10 mouse cellular contexts compared by ENCODE assay signal in genomic region chr6:116385194-116386044, GRCm38 (mm10). TPM values are rescaled to one million over a fixed set of nuclear protein-coding genes. Genes with fewer than 3 reads are reported as not detected.
DNase-seq lines count a peak whose midpoint lies in the region; ATAC-seq and TF ChIP-seq lines count a peak whose summit lies in the region.
"Had no signal": no experiment of that assay in that cellular context is flagged by ENCODE, and none has a peak within 500 bp of the region (broad histone marks: within the 10 kb centered on the region; RNA-seq: fewer than 3 reads in every experiment).

No protein-coding gene starts in this region.

- no peak for TF ChIP-seq CTCF in midbrain, postnatal 0 days (IDR thresholded peaks at IDR 0.05)

- no peaks in the 10 kb centered on the region for H3K9me3 ChIP-seq in kidney, embryonic 16.5 days (ENCODE audit: low read length)
- no peaks in the 10 kb centered on the region for H3K9me3 ChIP-seq in midbrain, postnatal 0 days (ENCODE audit: low read length)
- H3K9me3 ChIP-seq: megakaryocyte, embryonic 14.5 days had no signal

- H3K36me3 ChIP-seq in kidney, embryonic 16.5 days (ENCODE audit: insufficient read depth, low read length) = no peaks in the 10 kb centered on the region
- H3K36me3 ChIP-seq in midbrain, postnatal 0 days (ENCODE audit: insufficient read depth, low read length) = no peaks in the 10 kb centered on the region

- peaks cover 38% of the 10 kb centered on the region for H3K4me1 ChIP-seq in kidney, embryonic 16.5 days (ENCODE audit: insufficient read depth, low read length)
- peaks cover 10% of the 10 kb centered on the region; the same call in 1 of the 2 replicates for H3K4me1 ChIP-seq in midbrain, postnatal 0 days (ENCODE audit: insufficient read depth, low read length)

- H3K4me3 ChIP-seq in kidney, embryonic 16.5 days (ENCODE audit: low read length) = peak overlapping the region; percentile 0; the same call in 1 of the 2 replicates
- no peak overlapping the region for H3K4me3 ChIP-seq in midbrain, postnatal 0 days (ENCODE audit: low read depth, low read length)
- H3K4me3 ChIP-seq: megakaryocyte, embryonic 14.5 days had no signal

- no peak overlapping the region for H3K9ac ChIP-seq in kidney, embryonic 16.5 days (replicated peaks; ENCODE audit: low read length)
- H3K9ac ChIP-seq in midbrain, postnatal 0 days (replicated peaks; ENCODE audit: low read length, poor library complexity, severe bottlenecking) = no peak overlapping the region

- peak; percentile 90 for ATAC-seq in kidney, embryonic 16.5 days (ENCODE audit: low FRiP score, low TSS enrichment)
- no peak for ATAC-seq in midbrain, postnatal 0 days (ENCODE audit: low FRiP score)
- ATAC-seq in erythroblast, adult 5-6 weeks (replicated peaks; ENCODE audit: low FRiP score, poor library complexity, severe bottlenecking) = no peak

- peak; percentile 28 for DNase-seq in kidney, adult 11 months
- no peak for DNase-seq in kidney, postnatal 25 days
- peak; percentile 1 for DNase-seq in forelimb bud, embryonic 11.5 days (ENCODE audit: low read depth, low spot score)
- no peak for DNase-seq in midbrain, postnatal 0 days (ENCODE audit: low spot score)
- DNase-seq in left cerebral cortex, adult 9 months (ENCODE audit: low spot score in 2 of 2) = no peak
- no peak for DNase-seq in urinary bladder, postnatal 10 days (ENCODE audit: low spot score)
- DNase-seq: cerebellum, adult 8-10 months had no signal

- peak overlapping the region; percentile 89 for H3K27ac ChIP-seq in kidney, embryonic 16.5 days (ENCODE audit: low read length)
- peak overlapping the region; percentile 4; the same call in 1 of the 2 replicates for H3K27ac ChIP-seq in midbrain, postnatal 0 days (ENCODE audit: low read depth, low read length)

- WGBS in kidney, embryonic 16.5 days = 12% methylated on average over 5 of the region's 5 CpGs
- 12% methylated on average over 5 of the region's 5 CpGs for WGBS in midbrain, postnatal 0 days

- peak overlapping the region; percentile 47 for H3K4me2 ChIP-seq in kidney, embryonic 16.5 days (replicated peaks; ENCODE audit: low read depth, low read length)
- H3K4me2 ChIP-seq in midbrain, postnatal 0 days (ENCODE audit: low read depth, low read length, poor library complexity, severe bottlenecking) = peak overlapping the region; percentile 0; the same call in 1 of the 2 replicates

- H3K27me3 ChIP-seq in kidney, embryonic 16.5 days (ENCODE audit: insufficient read depth, low read length) = no peaks in the 10 kb centered on the region
- H3K27me3 ChIP-seq in midbrain, postnatal 0 days (ENCODE audit: insufficient read depth, low read length) = no peaks in the 10 kb centered on the region
- H3K27me3 ChIP-seq: megakaryocyte, embryonic 14.5 days had no signal

RNA-seq across cellular contexts. Expression of gene March8, which starts 47.6 kb away (rescaled TPM):
- polyA plus RNA-seq in kidney, embryonic 16.5 days (2015; fragmentation: Nextera tagmentation; extraction: Ambion mirVana) = 40.9 and 42.9 TPM in 2 replicates
- total RNA-seq in midbrain, postnatal 0 days (2014; rRNA removed) = 90.9 and 120 TPM in 2 replicates
- 34.2 and 38.2 TPM in 2 replicates for polyA plus RNA-seq in midbrain, postnatal 0 days (2015; fragmentation: Nextera tagmentation; extraction: Ambion mirVana)
- 546 and 733 TPM in 2 replicates for total RNA-seq in erythroblast, adult 5-6 weeks (2015; ENCODE audit: low replicate concordance)
- 1,003 and 1,028 TPM in 2 replicates for total RNA-seq in erythroblast, adult 5-6 weeks (2017; ENCODE audit: low replicate concordance)

Comparison
In these comparisons a context has a peak if more than half of its experiments do, and no peak if none do; other contexts are left out.
1. DNase-seq: peak in kidney, adult 11 months (single experiment) and forelimb bud, embryonic 11.5 days (single experiment); none in kidney, postnatal 25 days (0 of 2), midbrain, postnatal 0 days (single experiment), left cerebral cortex, adult 9 months (0 of 2) and urinary bladder, postnatal 10 days (single experiment).